Mouse (Mus musculus): ENCODE measurements around the gene Zfp108. TPM values are rescaled to one million over a fixed set of nuclear protein-coding genes. Genes with fewer than 3 reads are reported as not detected.
"Not testable (repeated sequence)": the region's sequence is repeated elsewhere in the genome, so short reads cannot be mapped to it uniquely, and the experiment has no call there.

Gene Zfp108
- polyA plus RNA-seq, 1 experiment from 2014 or later: 5.7 TPM

GRCm38 (mm10) chr7:24259306-24259999, 4.9 kb downstream of the Zfp108 start:
- no peak overlapping the region for H3K4me2 ChIP-seq (ENCODE audit: low read length)
- H3K4me3 ChIP-seq (replicated peaks; ENCODE audit: low read length): no peak overlapping the region
- peaks cover 8% of the 10 kb centered on the region; the same call in 1 of the 2 replicates for H3K4me1 ChIP-seq (replicated peaks; ENCODE audit: control insufficient read depth, insufficient read depth, low read length)
- no peak overlapping the region for H3K27ac ChIP-seq (ENCODE audit: low read length)
- H3K9ac ChIP-seq (replicated peaks; ENCODE audit: low read depth, low read length): no peak overlapping the region
- peaks cover 6% of the 10 kb centered on the region for H3K36me3 ChIP-seq (ENCODE audit: control insufficient read depth, insufficient read depth)
- 91% methylated on average over 13 of the region's 13 CpGs for WGBS
- no peaks in the 10 kb centered on the region for H3K9me3 ChIP-seq (ENCODE audit: control insufficient read depth, low read length)
- no peak for ATAC-seq
- no peaks in the 10 kb centered on the region for H3K27me3 ChIP-seq (replicated peaks; ENCODE audit: control insufficient read depth, insufficient read depth, low read length)

GRCm38 (mm10) chr7:24260000-24260312, 5.4 kb downstream of the Zfp108 start:
- Histone ChIP-seq H3K27me3 (replicated peaks; ENCODE audit: control insufficient read depth, insufficient read depth, low read length) (no peaks in the 10 kb centered on the region), H3K9ac (replicated peaks; ENCODE audit: low read depth, low read length) (no peak overlapping the region), H3K4me2 (ENCODE audit: low read length) (no peak overlapping the region), H3K36me3 (ENCODE audit: control insufficient read depth, insufficient read depth) (peaks cover 6% of the 10 kb centered on the region), H3K9me3 (ENCODE audit: control insufficient read depth, low read length) (no peaks in the 10 kb centered on the region), H3K27ac (ENCODE audit: low read length) (no peak overlapping the region), H3K4me1 (replicated peaks; ENCODE audit: control insufficient read depth, insufficient read depth, low read length) (peaks cover 6% of the 10 kb centered on the region; the same call in 1 of the 2 replicates), H3K4me3 (replicated peaks; ENCODE audit: low read length) (no peak overlapping the region)
- no peak for ATAC-seq
- WGBS: 90% methylated on average over 4 of the region's 4 CpGs

- Histone ChIP-seq H3K4me2 (ENCODE audit: low read length) (no peak overlapping the region), H3K9ac (replicated peaks; ENCODE audit: low read depth, low read length) (no peak overlapping the region), H3K4me1 (replicated peaks; ENCODE audit: control insufficient read depth, insufficient read depth, low read length) (peaks cover 7% of the 10 kb centered on the region), H3K27ac (ENCODE audit: low read length) (no peak overlapping the region), H3K4me3 (replicated peaks; ENCODE audit: low read length) (no peak overlapping the region), H3K36me3 (ENCODE audit: control insufficient read depth, insufficient read depth) (no peaks in the 10 kb centered on the region), H3K9me3 (ENCODE audit: control insufficient read depth, low read length) (no peaks in the 10 kb centered on the region), H3K27me3 (replicated peaks; ENCODE audit: control insufficient read depth, insufficient read depth, low read length) (no peaks in the 10 kb centered on the region)
- 62% methylated on average over 24 of the region's 24 CpGs for WGBS
- no peak for ATAC-seq
Measured at GRCm38 (mm10) chr7:24268176-24269155, 13.9 kb downstream of the Zfp108 start.

GRCm38 (mm10) chr7:24269256-24269655, 14.7 kb downstream of the Zfp108 start:
- no peak overlapping the region for H3K27ac ChIP-seq (ENCODE audit: low read length)
- no peak overlapping the region; the same call in 1 of the 2 replicates for H3K4me3 ChIP-seq (replicated peaks; ENCODE audit: low read length)
- H3K9me3 ChIP-seq (ENCODE audit: control insufficient read depth, low read length): no peaks in the 10 kb centered on the region
- WGBS: 85% methylated on average over 3 of the region's 3 CpGs
- no peak overlapping the region; the same call in 1 of the 2 replicates for H3K4me2 ChIP-seq (ENCODE audit: low read length)
- H3K9ac ChIP-seq (replicated peaks; ENCODE audit: low read depth, low read length): no peak overlapping the region; the same call in 1 of the 2 replicates
- no peak for ATAC-seq
- no peaks in the 10 kb centered on the region for H3K27me3 ChIP-seq (replicated peaks; ENCODE audit: control insufficient read depth, insufficient read depth, low read length)
- no peaks in the 10 kb centered on the region for H3K36me3 ChIP-seq (ENCODE audit: control insufficient read depth, insufficient read depth)
- peaks cover 7% of the 10 kb centered on the region for H3K4me1 ChIP-seq (replicated peaks; ENCODE audit: control insufficient read depth, insufficient read depth, low read length)

GRCm38 (mm10) chr7:24269667-24270287, 15.2 kb downstream of the Zfp108 start:
- Histone ChIP-seq H3K27me3 (replicated peaks; ENCODE audit: control insufficient read depth, insufficient read depth, low read length) (no peaks in the 10 kb centered on the region), H3K4me2 (ENCODE audit: low read length) (peak overlapping the region; percentile 92), H3K36me3 (ENCODE audit: control insufficient read depth, insufficient read depth) (peaks cover 5% of the 10 kb centered on the region; the same call in 1 of the 2 replicates), H3K27ac (ENCODE audit: low read length) (no peak overlapping the region), H3K4me3 (replicated peaks; ENCODE audit: low read length) (peak overlapping the region; percentile 83), H3K9ac (replicated peaks; ENCODE audit: low read depth, low read length) (peak overlapping the region; percentile 95), H3K9me3 (ENCODE audit: control insufficient read depth, low read length) (no peaks in the 10 kb centered on the region), H3K4me1 (replicated peaks; ENCODE audit: control insufficient read depth, insufficient read depth, low read length) (peaks cover 7% of the 10 kb centered on the region)
- ATAC-seq: peak; percentile 58
- 33% methylated on average over 7 of the region's 7 CpGs for WGBS

- H3K9ac ChIP-seq (replicated peaks; ENCODE audit: low read depth, low read length): peak within 1 kb of the TSS; percentile 95
- H3K4me1 ChIP-seq (replicated peaks; ENCODE audit: control insufficient read depth, insufficient read depth, low read length): peaks cover 7% of the 10 kb centered on the region
- H3K4me3 ChIP-seq (replicated peaks; ENCODE audit: low read length): peak within 1 kb of the TSS; percentile 83
- H3K9me3 ChIP-seq (ENCODE audit: control insufficient read depth, low read length): no peaks in the 10 kb centered on the region
- WGBS: 0% methylated on average over 12 of the region's 12 CpGs
- peak within 1 kb of the TSS; percentile 67 for H3K27ac ChIP-seq (ENCODE audit: low read length)
- H3K27me3 ChIP-seq (replicated peaks; ENCODE audit: control insufficient read depth, insufficient read depth, low read length): no peaks in the 10 kb centered on the region
- H3K36me3 ChIP-seq (ENCODE audit: control insufficient read depth, insufficient read depth): peaks cover 8% of the 10 kb centered on the region; the same call in 1 of the 2 replicates
- peak within 1 kb of the TSS; percentile 92 for H3K4me2 ChIP-seq (ENCODE audit: low read length)
- ATAC-seq: peak; percentile 96
Measured at GRCm38 (mm10) chr7:24270288-24270672, 15.7 kb downstream of the Zfp108 start, which contains the start of gene Zfp93. Gene Zfp93, plus strand, starts transcription at chr7:24270420.

- peaks cover 7% of the 10 kb centered on the region for H3K4me1 ChIP-seq (replicated peaks; ENCODE audit: control insufficient read depth, insufficient read depth, low read length)
- no peak overlapping the region for H3K9ac ChIP-seq (replicated peaks; ENCODE audit: low read depth, low read length)
- H3K36me3 ChIP-seq (ENCODE audit: control insufficient read depth, insufficient read depth): peaks cover 8% of the 10 kb centered on the region; the same call in 1 of the 2 replicates
- H3K9me3 ChIP-seq (ENCODE audit: control insufficient read depth, low read length): no peaks in the 10 kb centered on the region
- H3K4me2 ChIP-seq (ENCODE audit: low read length): no peak overlapping the region
- 91% methylated on average over 6 of the region's 6 CpGs for WGBS
- H3K4me3 ChIP-seq (replicated peaks; ENCODE audit: low read length): no peak overlapping the region
- H3K27me3 ChIP-seq (replicated peaks; ENCODE audit: control insufficient read depth, insufficient read depth, low read length): no peaks in the 10 kb centered on the region
- no peak overlapping the region for H3K27ac ChIP-seq (ENCODE audit: low read length)
- no peak for ATAC-seq
Measured at GRCm38 (mm10) chr7:24271191-24271590, 16.6 kb downstream of the Zfp108 start.

GRCm38 (mm10) chr7:24274456-24274855, 19.9 kb downstream of the Zfp108 start:
- peaks cover 8% of the 10 kb centered on the region; the same call in 1 of the 2 replicates for H3K36me3 ChIP-seq (ENCODE audit: control insufficient read depth, insufficient read depth)
- no peaks in the 10 kb centered on the region for H3K27me3 ChIP-seq (replicated peaks; ENCODE audit: control insufficient read depth, insufficient read depth, low read length)
- WGBS: 98% methylated on average over 4 of the region's 4 CpGs
- H3K9ac ChIP-seq (replicated peaks; ENCODE audit: low read depth, low read length): no peak overlapping the region
- H3K27ac ChIP-seq (ENCODE audit: low read length): no peak overlapping the region
- H3K4me3 ChIP-seq (replicated peaks; ENCODE audit: low read length): no peak overlapping the region
- H3K9me3 ChIP-seq (ENCODE audit: control insufficient read depth, low read length): no peaks in the 10 kb centered on the region
- peaks cover 6% of the 10 kb centered on the region for H3K4me1 ChIP-seq (replicated peaks; ENCODE audit: control insufficient read depth, insufficient read depth, low read length)
- no peak for ATAC-seq
- no peak overlapping the region for H3K4me2 ChIP-seq (ENCODE audit: low read length)

GRCm38 (mm10) chr7:24278771-24279170, 24.2 kb downstream of the Zfp108 start:
- H3K27ac ChIP-seq (ENCODE audit: low read length); H3K9ac ChIP-seq (replicated peaks; ENCODE audit: low read depth, low read length); H3K27me3 ChIP-seq (replicated peaks; ENCODE audit: control insufficient read depth, insufficient read depth, low read length); H3K4me1 ChIP-seq (replicated peaks; ENCODE audit: control insufficient read depth, insufficient read depth, low read length); H3K9me3 ChIP-seq (ENCODE audit: control insufficient read depth, low read length); H3K4me2 ChIP-seq (ENCODE audit: low read length); H3K36me3 ChIP-seq (ENCODE audit: control insufficient read depth, insufficient read depth); H3K4me3 ChIP-seq (replicated peaks; ENCODE audit: low read length); ATAC-seq: not testable (repeated sequence)
- WGBS: 81% methylated on average over 3 of the region's 3 CpGs

All from forebrain, embryonic 16.5 days (tissue).